Mouse (Mus musculus) megakaryocyte, embryonic 14.5 days (primary cell): ENCODE data around the gene Entpd1.

ENCODE experiments used
- FLI1 ChIP-seq: IDR thresholded peaks from 2 replicates; pipeline ENCODE4 v1.6.1; 2012; ENCODE audit warnings: low read length, inconsistent platforms, mixed read lengths
- GATA1 ChIP-seq: IDR thresholded peaks from 3 replicates; pipeline ENCODE4 v1.6.1; 2012; ENCODE audit warnings: mixed read lengths, low read length, inconsistent platforms, borderline replicate concordance

- TF ChIP-seq GATA1 (no peak), FLI1 (no peak)
Measured at GRCm38 (mm10) chr19:40614811-40615210, 2.6 kb downstream of the Entpd1 start.
